Mouse (Mus musculus): ENCODE data around the gene P2ry1.

The P2ry1 gene

GRCm38 (mm10) chr3:61002587-61003501 is at the start of gene P2ry1:
P2ry1 (plus strand) TSS chr3:61002795.
- DNase-seq (ENCODE audit: inconsistent age in 2 of 2, low spot score in 1 of 2): peak; percentile 63 to 92

GRCm38 (mm10) chr3:60953199-60953736 is 49.3 kb upstream of the P2ry1 start:
- peak; percentile 10 to 39 for DNase-seq (ENCODE audit: inconsistent age in 2 of 2, low spot score in 1 of 2)

- DNase-seq (ENCODE audit: inconsistent age in 2 of 2, low spot score in 1 of 2): no peak
Observed at GRCm38 (mm10) chr3:60954073-60954472, 48.5 kb upstream of the P2ry1 start.

GRCm38 (mm10) chr3:60958769-60959168 is 43.8 kb upstream of the P2ry1 start:
- no peak for DNase-seq (ENCODE audit: inconsistent age in 2 of 2, low spot score in 1 of 2)

- DNase-seq (ENCODE audit: inconsistent age in 2 of 2, low spot score in 1 of 2): no peak
Observed at GRCm38 (mm10) chr3:60965137-60965536, 37.5 kb upstream of the P2ry1 start.

- no peak for DNase-seq (ENCODE audit: inconsistent age in 2 of 2, low spot score in 1 of 2)
Observed at GRCm38 (mm10) chr3:60974944-60975343, 27.7 kb upstream of the P2ry1 start.

GRCm38 (mm10) chr3:60982109-60982508 is 20.5 kb upstream of the P2ry1 start:
- DNase-seq (ENCODE audit: inconsistent age in 2 of 2, low spot score in 1 of 2): no peak

- no peak for DNase-seq (ENCODE audit: inconsistent age in 2 of 2, low spot score in 1 of 2)
Observed at GRCm38 (mm10) chr3:60998064-60998463, 4.5 kb upstream of the P2ry1 start.

GRCm38 (mm10) chr3:60999715-61000114 is 2.9 kb upstream of the P2ry1 start:
- DNase-seq (ENCODE audit: inconsistent age in 2 of 2, low spot score in 1 of 2): no peak

- DNase-seq (ENCODE audit: inconsistent age in 2 of 2, low spot score in 1 of 2): no peak
Observed at GRCm38 (mm10) chr3:61000747-61001146, 1.8 kb upstream of the P2ry1 start.

GRCm38 (mm10) chr3:61001852-61002586 is 576 bp upstream of the P2ry1 start:
- DNase-seq (ENCODE audit: inconsistent age in 2 of 2, low spot score in 1 of 2): no peak

- DNase-seq (ENCODE audit: inconsistent age in 2 of 2, low spot score in 1 of 2): no peak
Observed at GRCm38 (mm10) chr3:61004611-61005010, 2.0 kb downstream of the P2ry1 start.

GRCm38 (mm10) chr3:61011660-61012059 is 9.1 kb downstream of the P2ry1 start:
- DNase-seq (ENCODE audit: inconsistent age in 2 of 2, low spot score in 1 of 2): no peak

- no peak for DNase-seq (ENCODE audit: inconsistent age in 2 of 2, low spot score in 1 of 2)
Observed at GRCm38 (mm10) chr3:61012550-61012949, 10.0 kb downstream of the P2ry1 start.

- DNase-seq (ENCODE audit: inconsistent age in 2 of 2, low spot score in 1 of 2): no peak
Observed at GRCm38 (mm10) chr3:61016733-61017132, 14.1 kb downstream of the P2ry1 start.

GRCm38 (mm10) chr3:61032100-61032499 is 29.5 kb downstream of the P2ry1 start:
- DNase-seq (ENCODE audit: inconsistent age in 2 of 2, low spot score in 1 of 2): no peak

GRCm38 (mm10) chr3:61035633-61036032 is 33.0 kb downstream of the P2ry1 start:
- DNase-seq (ENCODE audit: inconsistent age in 2 of 2, low spot score in 1 of 2): no peak

GRCm38 (mm10) chr3:61039916-61040315 is 37.3 kb downstream of the P2ry1 start:
- no peak for DNase-seq (ENCODE audit: inconsistent age in 2 of 2, low spot score in 1 of 2)

- no peak for DNase-seq (ENCODE audit: inconsistent age in 2 of 2, low spot score in 1 of 2)
Observed at GRCm38 (mm10) chr3:61049976-61050672, 47.5 kb downstream of the P2ry1 start.

All from adrenal gland, adult (tissue).